Mouse (Mus musculus): ENCODE measurements around the gene Serpinf2. TPM values are rescaled to one million over a fixed set of nuclear protein-coding genes. Genes with fewer than 3 reads are reported as not detected.
"Not testable (repeated sequence)": the region's sequence is repeated elsewhere in the genome, so short reads cannot be mapped to it uniquely, and the experiment has no call there.

The Serpinf2 gene
- polyA plus RNA-seq, 1 experiment, result 0.06 TPM

GRCm38 (mm10) chr11:75456440-75456871 lies 17.1 kb upstream of the Serpinf2 start:
- TF ChIP-seq USF1 (IDR thresholded peaks at IDR 0.05; ENCODE audit: low read depth), result peak; percentile 41
- TF ChIP-seq POLR2A (IDR thresholded peaks at IDR 0.05; ENCODE audit: insufficient read length, low read depth), result no peak

GRCm38 (mm10) chr11:75455971-75456370 lies 16.6 kb upstream of the Serpinf2 start:
- H3K27me3 ChIP-seq (ENCODE audit: control insufficient read depth, insufficient read depth, insufficient read length); H3ac ChIP-seq (ENCODE audit: control insufficient read depth, insufficient read length); H3K36me3 ChIP-seq (ENCODE audit: control insufficient read depth, insufficient read depth); H3K4me3 ChIP-seq; H3K4me2 ChIP-seq (ENCODE audit: low read depth): not testable (repeated sequence)
- peaks cover 15% of the 10 kb centered on the region for H3K79me2 ChIP-seq (ENCODE audit: control insufficient read depth, insufficient read depth)

More at GRCm38 (mm10) chr11:75456440-75456871, 17.1 kb upstream of the Serpinf2 start:
- Histone ChIP-seq H3K4me3 (no peak overlapping the region), H3K79me2 (ENCODE audit: control insufficient read depth, insufficient read depth) (peaks cover 15% of the 10 kb centered on the region), H3ac (ENCODE audit: control insufficient read depth, insufficient read length) (no peak overlapping the region), H3K36me3 (ENCODE audit: control insufficient read depth, insufficient read depth) (no peaks in the 10 kb centered on the region), H3K4me2 (ENCODE audit: low read depth) (no peak overlapping the region), H3K27me3 (ENCODE audit: control insufficient read depth, insufficient read depth, insufficient read length) (no peaks in the 10 kb centered on the region)

GRCm38 (mm10) chr11:75455041-75455736 lies 15.8 kb upstream of the Serpinf2 start:
- Histone ChIP-seq H3K79me2 (ENCODE audit: control insufficient read depth, insufficient read depth) (peaks cover 15% of the 10 kb centered on the region), H3K4me3 (peak overlapping the region; percentile 41), H3K4me2 (ENCODE audit: low read depth) (peak overlapping the region; percentile 87), H3K27me3 (ENCODE audit: control insufficient read depth, insufficient read depth, insufficient read length) (no peaks in the 10 kb centered on the region), H3ac (ENCODE audit: control insufficient read depth, insufficient read length) (no peak overlapping the region), H3K36me3 (ENCODE audit: control insufficient read depth, insufficient read depth) (no peaks in the 10 kb centered on the region)
- TF ChIP-seq MAX (IDR thresholded peaks at IDR 0.05; ENCODE audit: low read depth) (no peak), MYOG (IDR thresholded peaks at IDR 0.05; ENCODE audit: control insufficient read depth in 1 of 3, insufficient read depth in 1 of 3, insufficient read length in 2 of 3, low read depth in 2 of 3) (no peak), TCF12 (IDR thresholded peaks at IDR 0.05; ENCODE audit: insufficient read depth, poor library complexity, severe bottlenecking) (no peak), POLR2AphosphoS2 (IDR thresholded peaks at IDR 0.05; ENCODE audit: insufficient read length, low read depth) (no peak), MYOD1 (IDR thresholded peaks at IDR 0.05; ENCODE audit: control insufficient read depth in 1 of 3, insufficient read length in 2 of 3, low read depth in 2 of 3) (no peak), TCF3 (IDR thresholded peaks at IDR 0.05; ENCODE audit: insufficient read length, low read depth) (no peak), E2F4 (IDR thresholded peaks at IDR 0.05; ENCODE audit: insufficient read depth) (no peak), POLR2A (IDR thresholded peaks at IDR 0.05; ENCODE audit: insufficient read length, low read depth) (no peak), CEBPB (IDR thresholded peaks at IDR 0.05; ENCODE audit: insufficient read depth, poor library complexity, severe bottlenecking) (no peak), SRF (IDR thresholded peaks at IDR 0.05; ENCODE audit: control insufficient read depth, insufficient read length, low read depth) (no peak), USF1 (IDR thresholded peaks at IDR 0.05; ENCODE audit: low read depth) (no peak), REST (IDR thresholded peaks at IDR 0.05; ENCODE audit: insufficient read depth, insufficient read length) (no peak)

- no peaks in the 10 kb centered on the region for H3K27me3 ChIP-seq (ENCODE audit: control insufficient read depth, insufficient read depth, insufficient read length)
- H3K4me2 ChIP-seq (ENCODE audit: low read depth), result peak within 1 kb of the TSS; percentile 87
- TF ChIP-seq POLR2AphosphoS2 (IDR thresholded peaks at IDR 0.05; ENCODE audit: insufficient read length, low read depth) (peak; percentile 80), TCF12 (IDR thresholded peaks at IDR 0.05; ENCODE audit: insufficient read depth, poor library complexity, severe bottlenecking) (no peak), MAX (IDR thresholded peaks at IDR 0.05; ENCODE audit: low read depth) (peak; percentile 86), REST (IDR thresholded peaks at IDR 0.05; ENCODE audit: insufficient read depth, insufficient read length) (no peak), MYOG (IDR thresholded peaks at IDR 0.05; ENCODE audit: control insufficient read depth in 1 of 3, insufficient read depth in 1 of 3, insufficient read length in 2 of 3, low read depth in 2 of 3) (peak in 1 of 3 experiments; percentile 7), USF1 (IDR thresholded peaks at IDR 0.05; ENCODE audit: low read depth) (peak; percentile 99), TCF3 (IDR thresholded peaks at IDR 0.05; ENCODE audit: insufficient read length, low read depth) (no peak), CEBPB (IDR thresholded peaks at IDR 0.05; ENCODE audit: insufficient read depth, poor library complexity, severe bottlenecking) (no peak), POLR2A (IDR thresholded peaks at IDR 0.05; ENCODE audit: insufficient read length, low read depth) (peak; percentile 73), E2F4 (IDR thresholded peaks at IDR 0.05; ENCODE audit: insufficient read depth) (no peak), SRF (IDR thresholded peaks at IDR 0.05; ENCODE audit: control insufficient read depth, insufficient read length, low read depth) (peak; percentile 23), MYOD1 (IDR thresholded peaks at IDR 0.05; ENCODE audit: control insufficient read depth in 1 of 3, insufficient read length in 2 of 3, low read depth in 2 of 3) (no peak)
- peaks cover 15% of the 10 kb centered on the region for H3K79me2 ChIP-seq (ENCODE audit: control insufficient read depth, insufficient read depth)
- H3ac ChIP-seq (ENCODE audit: control insufficient read depth, insufficient read length), result no peak within 1 kb of the TSS
- no peaks in the 10 kb centered on the region for H3K36me3 ChIP-seq (ENCODE audit: control insufficient read depth, insufficient read depth)
- peak within 1 kb of the TSS; percentile 41 for H3K4me3 ChIP-seq
Observed at GRCm38 (mm10) chr11:75453991-75454930, 14.9 kb upstream of the Serpinf2 start, which contains the start of gene Wdr81. Gene Wdr81, minus strand, starts transcription at chr11:75454717.
